Mouse (Mus musculus): ENCODE measurements around the gene Dhx30.
"Not testable (repeated sequence)": the region's sequence is repeated elsewhere in the genome, so short reads cannot be mapped to it uniquely, and the experiment has no call there.

GRCm38 (mm10) chr9:110076468-110076867, 41.2 kb downstream of the Dhx30 start:
- not testable (repeated sequence) for TF ChIP-seq CTCF (IDR thresholded peaks at IDR 0.05; ENCODE audit: low read depth); EP300 (optimal IDR thresholded peaks at IDR 0.05)
